Mouse (Mus musculus) thymus, postnatal 14 days (tissue): ENCODE results near the gene Zfp597.

Experiments used
- DNase-seq: peaks from one replicate; pipeline ENCODE4 v3.0.0; 2021

The Zfp597 gene

GRCm38 (mm10) chr16:3884201-3885064 is at the start of gene Zfp597, which contains the start of gene Gm20695:
Gene Zfp597 (minus strand): TSS chr16:3884561.
Gene Gm20695 (plus strand): TSS chr16:3884648.
- peak; percentile 95 for DNase-seq

- no peak for DNase-seq
Measured at GRCm38 (mm10) chr16:3934091-3934490, 49.7 kb upstream of the Zfp597 start.

- DNase-seq = no peak
Measured at GRCm38 (mm10) chr16:3933536-3933935, 49.2 kb upstream of the Zfp597 start.

- no peak for DNase-seq
Measured at GRCm38 (mm10) chr16:3929151-3929550, 44.8 kb upstream of the Zfp597 start.

GRCm38 (mm10) chr16:3928582-3928981 is 44.2 kb upstream of the Zfp597 start:
- no peak for DNase-seq

GRCm38 (mm10) chr16:3923966-3924365 is 39.6 kb upstream of the Zfp597 start:
- no peak for DNase-seq

- DNase-seq = no peak
Measured at GRCm38 (mm10) chr16:3923515-3923914, 39.2 kb upstream of the Zfp597 start.

- no peak for DNase-seq
Measured at GRCm38 (mm10) chr16:3920756-3921155, 36.4 kb upstream of the Zfp597 start.

GRCm38 (mm10) chr16:3909118-3909517 is 24.8 kb upstream of the Zfp597 start:
- no peak for DNase-seq

- peak; percentile 88 for DNase-seq
Measured at GRCm38 (mm10) chr16:3908537-3909111, 24.3 kb upstream of the Zfp597 start, which contains the start of the genes 1700037C18Rik and Cluap1. Gene 1700037C18Rik (minus strand): TSS chr16:3908689. Gene Cluap1 (plus strand): TSS chr16:3908801.

GRCm38 (mm10) chr16:3907471-3907870 is 23.1 kb upstream of the Zfp597 start:
- DNase-seq = no peak

- DNase-seq = no peak
Measured at GRCm38 (mm10) chr16:3896553-3896952, 12.2 kb upstream of the Zfp597 start.

- DNase-seq = no peak
Measured at GRCm38 (mm10) chr16:3896046-3896445, 11.7 kb upstream of the Zfp597 start.

GRCm38 (mm10) chr16:3895173-3895792 is 10.9 kb upstream of the Zfp597 start:
- peak; percentile 62 for DNase-seq

GRCm38 (mm10) chr16:3893739-3894138 is 9.4 kb upstream of the Zfp597 start:
- no peak for DNase-seq

- no peak for DNase-seq
Measured at GRCm38 (mm10) chr16:3891621-3892295, 7.4 kb upstream of the Zfp597 start.

- no peak for DNase-seq
Measured at GRCm38 (mm10) chr16:3885065-3885670, 807 bp upstream of the Zfp597 start.

GRCm38 (mm10) chr16:3876346-3876745 is 8.0 kb downstream of the Zfp597 start:
- no peak for DNase-seq

- peak; percentile 95 for DNase-seq
Measured at GRCm38 (mm10) chr16:3872216-3873047, 11.9 kb downstream of the Zfp597 start, which contains the start of gene Naa60. Gene Naa60 (plus strand): TSS chr16:3872375.

- no peak for DNase-seq
Measured at GRCm38 (mm10) chr16:3871815-3872214, 12.5 kb downstream of the Zfp597 start.

- no peak for DNase-seq
Measured at GRCm38 (mm10) chr16:3859254-3859653, 25.1 kb downstream of the Zfp597 start.

GRCm38 (mm10) chr16:3855776-3856175 is 28.6 kb downstream of the Zfp597 start:
- DNase-seq = no peak
